Mouse (Mus musculus) heart, adult 18-20 months (tissue): ENCODE measurements around the gene Rxrb. TPM values are rescaled to one million over a fixed set of nuclear protein-coding genes. Genes with fewer than 3 reads are reported as not detected.

Experiments
- DNase-seq, 2 experiments: peaks; one replicate each; pipeline ENCODE4 v3.0.0; 2021 to 2022; ENCODE audit warnings: mixed read lengths in 1 of 2
- total RNA-seq, 2 experiments: library from RNA; stranded (reverse); gene quantifications; 2 replicates each; pipeline ENCODE4 v1.2.3; 2021

The Rxrb gene
- total RNA-seq, 2 experiments from 2014 or later, result 42.3 to 45.4 TPM

GRCm38 (mm10) chr17:34024861-34025755 is 6.5 kb upstream of the Rxrb start:
- DNase-seq, result no peak

- DNase-seq, result peak in 1 of 2 experiments; percentile 7
Measured at GRCm38 (mm10) chr17:34025756-34026151, 5.9 kb upstream of the Rxrb start.

GRCm38 (mm10) chr17:34026221-34026620 is 5.4 kb upstream of the Rxrb start:
- DNase-seq, result no peak

- peak; percentile 22 to 39 for DNase-seq
Measured at GRCm38 (mm10) chr17:34026917-34027655, 4.5 kb upstream of the Rxrb start.

- peak; percentile 92 to 95 for DNase-seq
Measured at GRCm38 (mm10) chr17:34027656-34028223, 3.9 kb upstream of the Rxrb start, which contains the start of gene H2-Ke6. H2-Ke6 (minus strand) TSS chr17:34028060.

GRCm38 (mm10) chr17:34028501-34029149 is 3.0 kb upstream of the Rxrb start:
- peak; percentile 48 to 60 for DNase-seq

- no peak for DNase-seq
Measured at GRCm38 (mm10) chr17:34029150-34029889, 2.3 kb upstream of the Rxrb start.

GRCm38 (mm10) chr17:34029890-34030595 is 1.6 kb upstream of the Rxrb start:
- no peak for DNase-seq

- DNase-seq, result no peak
Measured at GRCm38 (mm10) chr17:34030861-34031326, 718 bp upstream of the Rxrb start.

GRCm38 (mm10) chr17:34032174-34032632 is 591 bp downstream of the Rxrb start:
- DNase-seq, result peak; percentile 67 to 70

- no peak for DNase-seq
Measured at GRCm38 (mm10) chr17:34032806-34033205, 1.2 kb downstream of the Rxrb start.

GRCm38 (mm10) chr17:34033441-34033840 is 1.8 kb downstream of the Rxrb start:
- DNase-seq, result no peak

- peak; percentile 83 to 85 for DNase-seq
Measured at GRCm38 (mm10) chr17:34034064-34034463, 2.5 kb downstream of the Rxrb start.

GRCm38 (mm10) chr17:34035517-34035916 is 3.9 kb downstream of the Rxrb start:
- no peak for DNase-seq

- DNase-seq, result peak in 1 of 2 experiments; percentile 40
Measured at GRCm38 (mm10) chr17:34036647-34037046, 5.0 kb downstream of the Rxrb start.

GRCm38 (mm10) chr17:34037241-34037640 is 5.6 kb downstream of the Rxrb start:
- no peak for DNase-seq

- DNase-seq, result no peak
Measured at GRCm38 (mm10) chr17:34038440-34038839, 6.8 kb downstream of the Rxrb start.

- no peak for DNase-seq
Measured at GRCm38 (mm10) chr17:34038878-34039561, 7.4 kb downstream of the Rxrb start, which contains the start of gene Col11a2. Col11a2 (plus strand) TSS chr17:34039437.

GRCm38 (mm10) chr17:34039562-34040450 is 8.2 kb downstream of the Rxrb start:
- DNase-seq, result peak; percentile 71 to 77
